Mouse (Mus musculus): ENCODE measurements around the gene Apoa1.

GRCm38 (mm10) chr9:46199609-46200008 lies 28.8 kb upstream of the Apoa1 start:
- TF ChIP-seq CTCF (IDR thresholded peaks at IDR 0.05; ENCODE audit: low read depth, low read length) (no peak), POLR2A (IDR thresholded peaks at IDR 0.05; ENCODE audit: borderline replicate concordance, low read depth, low read length) (no peak)

Data from bone marrow macrophage, adult 2 months (primary cell).